Mouse (Mus musculus): ENCODE results near the gene Prkg2. TPM values are rescaled to one million over a fixed set of nuclear protein-coding genes. Genes with fewer than 3 reads are reported as not detected.

The Prkg2 gene
- polyA plus RNA-seq, 1 experiment from 2014 or later = 4.1 TPM

- DNase-seq (ENCODE audit: low spot score) (no peak), ATAC-seq (replicated peaks; ENCODE audit: low FRiP score) (no peak)
- H3K27ac ChIP-seq (ENCODE audit: low read depth, low read length) = no peak overlapping the region
- no peaks in the 10 kb centered on the region for H3K9me3 ChIP-seq (ENCODE audit: control insufficient read depth, low read length)
- no peaks in the 10 kb centered on the region; the same call in 1 of the 2 replicates for H3K27me3 ChIP-seq (ENCODE audit: control insufficient read depth, insufficient read depth, low read length)
- no peaks in the 10 kb centered on the region for H3K36me3 ChIP-seq (ENCODE audit: control insufficient read depth, insufficient read depth, low read length)
- H3K4me2 ChIP-seq (ENCODE audit: low read depth, low read length, severe bottlenecking) = no peak overlapping the region
- WGBS = 55% methylated on average over 6 of the region's 6 CpGs
- no peak overlapping the region for H3K4me3 ChIP-seq (ENCODE audit: low read depth, low read length)
- H3K9ac ChIP-seq (ENCODE audit: low read length) = no peak overlapping the region
- H3K4me1 ChIP-seq (replicated peaks; ENCODE audit: control insufficient read depth, insufficient read depth, low read length) = 0 out of 2 replicates have a peak, but pooled peaks cover 2% of the 10 kb centered on the region
Measured at GRCm38 (mm10) chr5:99031551-99032149, 5.5 kb downstream of the Prkg2 start.

- Histone ChIP-seq H3K36me3 (ENCODE audit: control insufficient read depth, insufficient read depth, low read length) (no peaks in the 10 kb centered on the region), H3K4me1 (replicated peaks; ENCODE audit: control insufficient read depth, insufficient read depth, low read length) (no peaks in the 10 kb centered on the region), H3K27ac (ENCODE audit: low read depth, low read length) (no peak overlapping the region), H3K27me3 (ENCODE audit: control insufficient read depth, insufficient read depth, low read length) (no peaks in the 10 kb centered on the region), H3K9me3 (ENCODE audit: control insufficient read depth, low read length) (no peaks in the 10 kb centered on the region), H3K9ac (ENCODE audit: low read length) (no peak overlapping the region), H3K4me2 (ENCODE audit: low read depth, low read length, severe bottlenecking) (no peak overlapping the region), H3K4me3 (ENCODE audit: low read depth, low read length) (no peak overlapping the region)
- no peak for DNase-seq (ENCODE audit: low spot score)
- 71% methylated on average over 3 of the region's 3 CpGs for WGBS
- no peak for ATAC-seq (replicated peaks; ENCODE audit: low FRiP score)
Measured at GRCm38 (mm10) chr5:99026343-99026742, 10.8 kb downstream of the Prkg2 start.

DNA sequence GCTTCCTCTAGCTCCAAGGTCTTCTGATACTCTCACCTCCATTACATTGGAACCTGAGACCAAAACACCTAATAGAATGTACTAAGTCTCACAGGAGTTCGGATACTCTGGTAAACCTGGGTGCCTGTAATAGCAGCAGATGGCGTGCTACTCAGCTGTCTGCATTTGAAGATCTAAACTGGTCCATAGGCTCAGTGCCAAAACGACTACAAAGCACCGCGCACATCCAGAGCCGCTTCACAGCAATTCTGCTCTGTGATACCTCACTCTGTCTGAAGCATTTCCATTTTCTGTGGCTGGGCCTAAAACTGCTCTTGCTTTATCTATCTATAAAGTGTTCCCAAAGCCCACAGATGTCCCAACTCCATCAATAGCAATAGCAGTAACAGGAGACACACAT lies 17.4 kb downstream of the Prkg2 start:
- DNase-seq (ENCODE audit: low spot score) = no peak
- H3K9ac ChIP-seq (ENCODE audit: low read length) = no peak overlapping the region
- H3K27me3 ChIP-seq (ENCODE audit: control insufficient read depth, insufficient read depth, low read length) = no peaks in the 10 kb centered on the region
- no peak for ATAC-seq (replicated peaks; ENCODE audit: low FRiP score)
- no peak overlapping the region for H3K4me2 ChIP-seq (ENCODE audit: low read depth, low read length, severe bottlenecking)
- WGBS = 96% methylated on average over 6 of the region's 6 CpGs
- H3K4me3 ChIP-seq (ENCODE audit: low read depth, low read length) = no peak overlapping the region
- H3K9me3 ChIP-seq (ENCODE audit: control insufficient read depth, low read length) = no peaks in the 10 kb centered on the region
- no peaks in the 10 kb centered on the region for H3K36me3 ChIP-seq (ENCODE audit: control insufficient read depth, insufficient read depth, low read length)
- H3K27ac ChIP-seq (ENCODE audit: low read depth, low read length) = no peak overlapping the region
- H3K4me1 ChIP-seq (replicated peaks; ENCODE audit: control insufficient read depth, insufficient read depth, low read length) = no peaks in the 10 kb centered on the region

DNA sequence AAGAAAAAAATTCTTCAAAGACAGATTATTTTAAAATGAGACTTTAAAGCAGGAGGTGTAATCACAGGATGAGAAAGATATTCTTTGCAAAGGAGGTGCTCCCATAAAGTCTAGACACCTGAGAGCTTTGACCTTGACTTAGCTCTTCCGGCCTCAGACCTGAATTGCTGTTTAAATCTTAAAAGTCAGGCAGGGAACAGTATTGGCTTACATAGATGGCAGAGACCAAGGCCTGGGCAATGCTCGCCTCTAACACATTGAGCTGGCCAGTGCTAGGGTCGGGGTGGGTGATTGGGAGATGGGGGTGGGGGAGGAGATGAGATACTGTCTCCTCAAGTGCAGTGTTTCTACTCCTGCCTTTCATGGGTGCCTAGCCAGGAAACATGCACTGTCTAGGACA lies 22.0 kb downstream of the Prkg2 start:
- ATAC-seq (replicated peaks; ENCODE audit: low FRiP score) (no peak), DNase-seq (ENCODE audit: low spot score) (no peak)
- no peak overlapping the region for H3K4me3 ChIP-seq (ENCODE audit: low read depth, low read length)
- no peak overlapping the region for H3K4me2 ChIP-seq (ENCODE audit: low read depth, low read length, severe bottlenecking)
- 76% methylated on average over 3 of the region's 3 CpGs for WGBS
- H3K27me3 ChIP-seq (ENCODE audit: control insufficient read depth, insufficient read depth, low read length) = no peaks in the 10 kb centered on the region
- H3K9ac ChIP-seq (ENCODE audit: low read length) = no peak overlapping the region
- no peak overlapping the region for H3K27ac ChIP-seq (ENCODE audit: low read depth, low read length)
- no peaks in the 10 kb centered on the region for H3K36me3 ChIP-seq (ENCODE audit: control insufficient read depth, insufficient read depth, low read length)
- H3K4me1 ChIP-seq (replicated peaks; ENCODE audit: control insufficient read depth, insufficient read depth, low read length) = no peaks in the 10 kb centered on the region
- H3K9me3 ChIP-seq (ENCODE audit: control insufficient read depth, low read length) = no peaks in the 10 kb centered on the region

GRCm38 (mm10) chr5:99010448-99011151 lies 26.6 kb downstream of the Prkg2 start:
- Histone ChIP-seq H3K4me3 (ENCODE audit: low read depth, low read length) (no peak overlapping the region), H3K36me3 (ENCODE audit: control insufficient read depth, insufficient read depth, low read length) (no peaks in the 10 kb centered on the region), H3K9me3 (ENCODE audit: control insufficient read depth, low read length) (no peaks in the 10 kb centered on the region), H3K27ac (ENCODE audit: low read depth, low read length) (no peak overlapping the region), H3K9ac (ENCODE audit: low read length) (no peak overlapping the region), H3K4me2 (ENCODE audit: low read depth, low read length, severe bottlenecking) (no peak overlapping the region), H3K27me3 (ENCODE audit: control insufficient read depth, insufficient read depth, low read length) (no peaks in the 10 kb centered on the region), H3K4me1 (replicated peaks; ENCODE audit: control insufficient read depth, insufficient read depth, low read length) (no peaks in the 10 kb centered on the region)
- WGBS = 91% methylated on average over 14 of the region's 14 CpGs
- ATAC-seq (replicated peaks; ENCODE audit: low FRiP score) (no peak), DNase-seq (ENCODE audit: low spot score) (no peak)

- no peak for DNase-seq (ENCODE audit: low spot score)
- no peaks in the 10 kb centered on the region for H3K36me3 ChIP-seq (ENCODE audit: control insufficient read depth, insufficient read depth, low read length)
- 67% methylated on average over 4 of the region's 4 CpGs for WGBS
- no peak overlapping the region for H3K4me2 ChIP-seq (ENCODE audit: low read depth, low read length, severe bottlenecking)
- no peaks in the 10 kb centered on the region for H3K27me3 ChIP-seq (ENCODE audit: control insufficient read depth, insufficient read depth, low read length)
- no peaks in the 10 kb centered on the region for H3K9me3 ChIP-seq (ENCODE audit: control insufficient read depth, low read length)
- H3K27ac ChIP-seq (ENCODE audit: low read depth, low read length) = no peak overlapping the region
- no peak for ATAC-seq (replicated peaks; ENCODE audit: low FRiP score)
- no peak overlapping the region for H3K4me3 ChIP-seq (ENCODE audit: low read depth, low read length)
- H3K9ac ChIP-seq (ENCODE audit: low read length) = no peak overlapping the region
- no peaks in the 10 kb centered on the region for H3K4me1 ChIP-seq (replicated peaks; ENCODE audit: control insufficient read depth, insufficient read depth, low read length)
Measured at GRCm38 (mm10) chr5:98998104-98998503, 39.0 kb downstream of the Prkg2 start.

- no peaks in the 10 kb centered on the region for H3K36me3 ChIP-seq (ENCODE audit: control insufficient read depth, insufficient read depth, low read length)
- H3K4me3 ChIP-seq (ENCODE audit: low read depth, low read length) = no peak overlapping the region
- no peak overlapping the region for H3K9ac ChIP-seq (ENCODE audit: low read length)
- no peak overlapping the region for H3K4me2 ChIP-seq (ENCODE audit: low read depth, low read length, severe bottlenecking)
- peak; percentile 65 for ATAC-seq (replicated peaks; ENCODE audit: low FRiP score)
- H3K4me1 ChIP-seq (replicated peaks; ENCODE audit: control insufficient read depth, insufficient read depth, low read length) = no peaks in the 10 kb centered on the region
- no peak for DNase-seq (ENCODE audit: low spot score)
- H3K27ac ChIP-seq (ENCODE audit: low read depth, low read length) = peak overlapping the region; percentile 37; the same call in 1 of the 2 replicates
- no peaks in the 10 kb centered on the region for H3K27me3 ChIP-seq (ENCODE audit: control insufficient read depth, insufficient read depth, low read length)
- no peaks in the 10 kb centered on the region for H3K9me3 ChIP-seq (ENCODE audit: control insufficient read depth, low read length)
- WGBS = 43% methylated on average over 4 of the region's 4 CpGs
Measured at GRCm38 (mm10) chr5:98995767-98996166, 41.4 kb downstream of the Prkg2 start.

DNA sequence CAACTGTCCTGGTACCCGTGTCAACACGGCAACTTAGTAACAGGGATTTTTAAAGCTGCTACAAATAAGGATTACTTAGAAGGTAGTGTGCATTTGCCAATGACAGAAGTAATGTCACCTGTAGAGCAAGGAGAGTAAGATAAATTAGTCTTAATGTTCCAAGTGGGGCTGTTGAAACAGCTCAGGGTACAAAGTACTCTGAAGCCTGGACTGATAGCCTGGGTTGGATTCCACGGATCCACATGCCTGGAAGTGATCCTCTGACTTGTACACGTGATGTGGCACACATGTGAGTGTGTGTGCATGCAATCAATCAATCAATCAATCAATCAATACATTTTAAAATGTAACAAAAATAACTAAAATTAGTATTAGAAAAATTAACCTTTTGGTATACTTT lies 45.6 kb downstream of the Prkg2 start:
- ATAC-seq (replicated peaks; ENCODE audit: low FRiP score) (no peak), DNase-seq (ENCODE audit: low spot score) (no peak)
- Histone ChIP-seq H3K27me3 (ENCODE audit: control insufficient read depth, insufficient read depth, low read length) (no peaks in the 10 kb centered on the region), H3K4me2 (ENCODE audit: low read depth, low read length, severe bottlenecking) (no peak overlapping the region), H3K4me3 (ENCODE audit: low read depth, low read length) (no peak overlapping the region), H3K9me3 (ENCODE audit: control insufficient read depth, low read length) (no peaks in the 10 kb centered on the region), H3K9ac (ENCODE audit: low read length) (no peak overlapping the region), H3K36me3 (ENCODE audit: control insufficient read depth, insufficient read depth, low read length) (no peaks in the 10 kb centered on the region), H3K27ac (ENCODE audit: low read depth, low read length) (no peak overlapping the region), H3K4me1 (replicated peaks; ENCODE audit: control insufficient read depth, insufficient read depth, low read length) (peaks cover 4% of the 10 kb centered on the region; the same call in 1 of the 2 replicates)
- 88% methylated on average over 4 of the region's 4 CpGs for WGBS

DNA sequence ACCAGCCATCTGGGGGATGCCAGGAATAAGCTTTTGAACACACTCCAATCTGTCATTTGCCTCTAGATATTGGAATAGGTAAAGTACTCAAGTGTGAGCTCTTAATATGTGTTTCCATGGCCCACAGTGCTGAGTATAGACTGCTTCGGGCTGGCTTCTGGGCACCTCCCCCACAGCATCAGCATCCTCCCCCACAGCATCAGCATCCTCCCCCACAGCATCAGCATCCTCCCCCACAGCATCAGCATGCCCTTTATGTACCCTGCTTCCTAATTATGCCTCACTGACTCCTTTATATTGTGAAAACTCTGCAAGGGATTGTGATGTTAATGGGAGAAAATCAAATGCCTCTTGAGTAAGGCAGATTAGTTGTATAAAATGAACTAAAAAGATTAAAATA lies 49.5 kb downstream of the Prkg2 start:
- no peak overlapping the region for H3K9ac ChIP-seq (ENCODE audit: low read length)
- H3K36me3 ChIP-seq (ENCODE audit: control insufficient read depth, insufficient read depth, low read length) = no peaks in the 10 kb centered on the region
- H3K27ac ChIP-seq (ENCODE audit: low read depth, low read length) = peak overlapping the region; percentile 66; the same call in 1 of the 2 replicates
- H3K27me3 ChIP-seq (ENCODE audit: control insufficient read depth, insufficient read depth, low read length) = no peaks in the 10 kb centered on the region
- ATAC-seq (replicated peaks; ENCODE audit: low FRiP score) = peak; percentile 86
- H3K9me3 ChIP-seq (ENCODE audit: control insufficient read depth, low read length) = no peaks in the 10 kb centered on the region
- no peak for DNase-seq (ENCODE audit: low spot score)
- H3K4me3 ChIP-seq (ENCODE audit: low read depth, low read length) = no peak overlapping the region
- H3K4me1 ChIP-seq (replicated peaks; ENCODE audit: control insufficient read depth, insufficient read depth, low read length) = peaks cover 8% of the 10 kb centered on the region; the same call in 1 of the 2 replicates
- no peak overlapping the region for H3K4me2 ChIP-seq (ENCODE audit: low read depth, low read length, severe bottlenecking)
- WGBS = 33% methylated on average over 1 of the region's 1 CpGs
